ENCODE assay signal across 8 mouse cellular contexts in genomic region chr12:108275920-108276822, GRCm38 (mm10). TPM values are rescaled to one million over a fixed set of nuclear protein-coding genes. Genes with fewer than 3 reads are reported as not detected.
DNase-seq lines count a peak whose midpoint lies in the region; ATAC-seq and TF ChIP-seq lines count a peak whose summit lies in the region.

No protein-coding gene starts in this region.

- DNase-seq in adrenal gland, postnatal 25 days = peak; percentile 50
- DNase-seq in left cerebral cortex, adult 2 months (ENCODE audit: extremely low spot score in 1 of 2, low spot score in 2 of 2) = peak; percentile 45 to 46
- DNase-seq in lung, postnatal 4 days = peak; percentile 58 to 75
- DNase-seq in right cerebral cortex, postnatal 4 days = peak; percentile 69
- DNase-seq in urinary bladder, postnatal 25 days (ENCODE audit: low spot score) = no peak

- TF ChIP-seq CTCF in ES-Bruce4 (IDR thresholded peaks at IDR 0.05; ENCODE audit: low read depth, low read length) = no peak
- no peak for TF ChIP-seq CTCF in embryonic fibroblast, embryonic 13.5 days (IDR thresholded peaks at IDR 0.05; ENCODE audit: borderline replicate concordance, insufficient read depth, low read length)
- no peak for TF ChIP-seq CTCF in left cerebral cortex, adult 2 months (IDR thresholded peaks at IDR 0.05)

- H3K4me3 ChIP-seq in ES-Bruce4 (ENCODE audit: low read depth, low read length) = peak overlapping the region; percentile 88
- peak overlapping the region; percentile 63 for H3K4me3 ChIP-seq in embryonic fibroblast, embryonic 13.5 days (ENCODE audit: insufficient read depth, low read length)
- peak overlapping the region; percentile 88 for H3K4me3 ChIP-seq in hindbrain, embryonic 13.5 days
- H3K4me3 ChIP-seq in left cerebral cortex, adult 2 months = peak overlapping the region; percentile 75

- peak overlapping the region; percentile 88 for H3K4me2 ChIP-seq in hindbrain, embryonic 13.5 days

- no peaks in the 10 kb centered on the region; the same call in none of the 2 replicates for H3K36me3 ChIP-seq in ES-Bruce4 (ENCODE audit: control insufficient read depth, insufficient read depth, low read length, poor library complexity, severe bottlenecking)
- H3K36me3 ChIP-seq in hindbrain, embryonic 13.5 days = no peaks in the 10 kb centered on the region

- WGBS in hindbrain, embryonic 13.5 days = under 1% methylated on average over 45 of the region's 47 CpGs

- H3K4me1 ChIP-seq in ES-Bruce4 (ENCODE audit: control insufficient read depth, insufficient read depth, low read length) = peaks cover 7% of the 10 kb centered on the region
- 0 out of 2 replicates have a peak, but pooled peaks cover 5% of the 10 kb centered on the region for H3K4me1 ChIP-seq in embryonic fibroblast, embryonic 13.5 days (ENCODE audit: control insufficient read depth, insufficient read depth, low read length)
- H3K4me1 ChIP-seq in hindbrain, embryonic 13.5 days (replicated peaks) = peaks cover 67% of the 10 kb centered on the region

- no peaks in the 10 kb centered on the region for H3K9me3 ChIP-seq in ES-Bruce4 (replicated peaks; ENCODE audit: control insufficient read depth, insufficient read depth, low read length, poor library complexity, severe bottlenecking)
- H3K9me3 ChIP-seq in hindbrain, embryonic 13.5 days = no peaks in the 10 kb centered on the region

- no peak for TF ChIP-seq EP300 in ES-Bruce4 (IDR thresholded peaks at IDR 0.05; ENCODE audit: insufficient read depth, low read depth, low read length)

- H3K27me3 ChIP-seq in ES-Bruce4 (ENCODE audit: control insufficient read depth, insufficient read depth, low read length, poor library complexity, severe bottlenecking) = no peaks in the 10 kb centered on the region
- H3K27me3 ChIP-seq in hindbrain, embryonic 13.5 days = no peaks in the 10 kb centered on the region

- no peak overlapping the region for H3K27ac ChIP-seq in ES-Bruce4 (ENCODE audit: insufficient read depth, low read length)
- no peak overlapping the region for H3K27ac ChIP-seq in embryonic fibroblast, embryonic 13.5 days (ENCODE audit: insufficient read depth, low read length)
- peak overlapping the region; percentile 99 for H3K27ac ChIP-seq in hindbrain, embryonic 13.5 days
- peak overlapping the region; percentile 84 for H3K27ac ChIP-seq in left cerebral cortex, adult 2 months

- ATAC-seq in hindbrain, embryonic 13.5 days (ENCODE audit: low FRiP score) = peak; percentile 69

- no peak for TF ChIP-seq POLR2A in ES-Bruce4 (IDR thresholded peaks at IDR 0.05; ENCODE audit: insufficient read depth, low read length)
- no peak for TF ChIP-seq POLR2A in embryonic fibroblast, embryonic 13.5 days (IDR thresholded peaks at IDR 0.05; ENCODE audit: low read depth, low read length)

- H3K9ac ChIP-seq in ES-Bruce4 (ENCODE audit: low read depth, poor library complexity, severe bottlenecking) = peak overlapping the region; percentile 77
- peak overlapping the region; percentile 95 for H3K9ac ChIP-seq in hindbrain, embryonic 13.5 days

- intact Hi-C loops in left cerebral cortex, adult 2 months (cut with DNase I) = loop anchor here (1.0 to 5.0 kb wide), 2 partner anchors 35 to 69 kb away; no protein-coding TSS in a partner anchor

RNA-seq across cellular contexts. Expression of gene Ccdc85c, which starts 0.9 kb away (rescaled TPM):
- 21.0 and 22.0 TPM in 2 replicates for polyA plus RNA-seq in ES-Bruce4 (2011; ENCODE audit: insufficient read depth, insufficient read length, low read depth, missing spikeins)
- 19.4 and 19.9 TPM in 2 replicates for total RNA-seq in adrenal gland, postnatal 25 days (2021)
- 1.6 and 2.7 TPM in 2 replicates for polyA plus RNA-seq in embryonic fibroblast, embryonic 13.5 days (2011; ENCODE audit: insufficient read length, low read depth, missing spikeins)
- polyA plus RNA-seq in hindbrain, embryonic 13.5 days (2015; fragmentation: Nextera tagmentation; extraction: Ambion mirVana) = 17.3 and 17.7 TPM in 2 replicates
- total RNA-seq in left cerebral cortex, adult 2 months (2021) = 10 to 100 TPM; 73.7 to 79.3 TPM

RNA-seq across cellular contexts. Expression of gene Hhipl1, which starts 29.9 kb away (rescaled TPM):
- polyA plus RNA-seq in ES-Bruce4 (2011; ENCODE audit: insufficient read depth, insufficient read length, low read depth, missing spikeins) = 0.82 and 1.1 TPM in 2 replicates
- total RNA-seq in adrenal gland, postnatal 25 days (2021) = 0.48 and 0.67 TPM in 2 replicates
- 4.8 and 5.0 TPM in 2 replicates for polyA plus RNA-seq in embryonic fibroblast, embryonic 13.5 days (2011; ENCODE audit: insufficient read length, low read depth, missing spikeins)
- polyA plus RNA-seq in hindbrain, embryonic 13.5 days (2015; fragmentation: Nextera tagmentation; extraction: Ambion mirVana) = 1.5 and 1.6 TPM in 2 replicates
- 1 to 10 TPM; 7.1 to 7.4 TPM for total RNA-seq in left cerebral cortex, adult 2 months (2021)

RNA-seq across cellular contexts. Expression of gene Cyp46a1, which starts 58.0 kb away (rescaled TPM):
- 1.0 and 1.6 TPM in 2 replicates for polyA plus RNA-seq in ES-Bruce4 (2011; ENCODE audit: insufficient read depth, insufficient read length, low read depth, missing spikeins)
- total RNA-seq in adrenal gland, postnatal 25 days (2021) = 2.0 and 3.1 TPM in 2 replicates
- polyA plus RNA-seq in embryonic fibroblast, embryonic 13.5 days (2011; ENCODE audit: insufficient read length, low read depth, missing spikeins) = 1.8 and 3.4 TPM in 2 replicates
- polyA plus RNA-seq in hindbrain, embryonic 13.5 days (2015; fragmentation: Nextera tagmentation; extraction: Ambion mirVana) = 15.4 and 17.5 TPM in 2 replicates
- 100 to 1,000 TPM; 270 to 290 TPM for total RNA-seq in left cerebral cortex, adult 2 months (2021)

Comparison
In these comparisons a context has a peak if more than half of its experiments do, and no peak if none do; other contexts are left out.
1. H3K27ac ChIP-seq: peak in hindbrain, embryonic 13.5 days (single experiment) and left cerebral cortex, adult 2 months (single experiment); none in ES-Bruce4 (single experiment) and embryonic fibroblast, embryonic 13.5 days (single experiment).
2. Peak in every context shown above with its lines, with median percentiles within 50 percentile points of each other: H3K4me3 ChIP-seq.